Mouse (Mus musculus): ENCODE data around the gene Auts2. TPM values are rescaled to one million over a fixed set of nuclear protein-coding genes. Genes with fewer than 3 reads are reported as not detected.

Gene Auts2
- polyA plus RNA-seq, 1 experiment from 2014 or later = 7.5 TPM

GRCm38 (mm10) chr5:131698900-131699299 is 844.2 kb downstream of the Auts2 start:
- H3K27me3 ChIP-seq (ENCODE audit: insufficient read depth, low read length) = no peaks in the 10 kb centered on the region
- H3K9ac ChIP-seq (ENCODE audit: low read depth, low read length) = no peak overlapping the region
- H3K9me3 ChIP-seq (replicated peaks; ENCODE audit: low read length) = no peaks in the 10 kb centered on the region
- ATAC-seq (replicated peaks; ENCODE audit: low FRiP score, low read depth) (no peak), DNase-seq (ENCODE audit: low spot score) (no peak)
- WGBS = 97% methylated on average over 7 of the region's 7 CpGs
- H3K4me3 ChIP-seq (replicated peaks; ENCODE audit: low read depth, low read length) = no peak overlapping the region
- TF ChIP-seq CTCF (IDR thresholded peaks at IDR 0.05; ENCODE audit: low read depth) = no peak
- no peaks in the 10 kb centered on the region for H3K36me3 ChIP-seq (ENCODE audit: insufficient read depth, low read length)
- no peak overlapping the region for H3K27ac ChIP-seq
- H3K4me2 ChIP-seq (ENCODE audit: low read length) = no peak overlapping the region
- no peaks in the 10 kb centered on the region for H3K4me1 ChIP-seq (replicated peaks; ENCODE audit: insufficient read depth, low read length)

- no peak overlapping the region for H3K4me2 ChIP-seq (ENCODE audit: low read length)
- no peaks in the 10 kb centered on the region for H3K9me3 ChIP-seq (replicated peaks; ENCODE audit: low read length)
- 89% methylated on average over 1 of the region's 1 CpGs for WGBS
- ATAC-seq (replicated peaks; ENCODE audit: low FRiP score, low read depth) = no peak
- H3K4me1 ChIP-seq (replicated peaks; ENCODE audit: insufficient read depth, low read length) = no peaks in the 10 kb centered on the region
- no peak overlapping the region for H3K27ac ChIP-seq
- TF ChIP-seq CTCF (IDR thresholded peaks at IDR 0.05; ENCODE audit: low read depth) = no peak
- DNase-seq (ENCODE audit: low spot score) = no peak
- no peaks in the 10 kb centered on the region for H3K27me3 ChIP-seq (ENCODE audit: insufficient read depth, low read length)
- H3K36me3 ChIP-seq (ENCODE audit: insufficient read depth, low read length) = no peaks in the 10 kb centered on the region
- H3K4me3 ChIP-seq (replicated peaks; ENCODE audit: low read depth, low read length) = no peak overlapping the region
- no peak overlapping the region for H3K9ac ChIP-seq (ENCODE audit: low read depth, low read length)
Measured at GRCm38 (mm10) chr5:131690781-131691180, 852.4 kb downstream of the Auts2 start.

GRCm38 (mm10) chr5:131686956-131687618 is 856.1 kb downstream of the Auts2 start:
- WGBS = 82% methylated on average over 8 of the region's 8 CpGs
- ATAC-seq (replicated peaks; ENCODE audit: low FRiP score, low read depth) (no peak), DNase-seq (ENCODE audit: low spot score) (no peak)
- no peaks in the 10 kb centered on the region for H3K36me3 ChIP-seq (ENCODE audit: insufficient read depth, low read length)
- TF ChIP-seq CTCF (IDR thresholded peaks at IDR 0.05; ENCODE audit: low read depth) = no peak
- H3K27ac ChIP-seq = no peak overlapping the region
- no peak overlapping the region for H3K9ac ChIP-seq (ENCODE audit: low read depth, low read length)
- H3K9me3 ChIP-seq (replicated peaks; ENCODE audit: low read length) = no peaks in the 10 kb centered on the region
- no peaks in the 10 kb centered on the region for H3K4me1 ChIP-seq (replicated peaks; ENCODE audit: insufficient read depth, low read length)
- no peak overlapping the region for H3K4me3 ChIP-seq (replicated peaks; ENCODE audit: low read depth, low read length)
- no peaks in the 10 kb centered on the region for H3K27me3 ChIP-seq (ENCODE audit: insufficient read depth, low read length)
- H3K4me2 ChIP-seq (ENCODE audit: low read length) = no peak overlapping the region

GRCm38 (mm10) chr5:131680127-131680845 is 862.9 kb downstream of the Auts2 start:
- Histone ChIP-seq H3K4me2 (ENCODE audit: low read length) (no peak overlapping the region), H3K27ac (no peak overlapping the region), H3K9ac (ENCODE audit: low read depth, low read length) (no peak overlapping the region), H3K27me3 (ENCODE audit: insufficient read depth, low read length) (no peaks in the 10 kb centered on the region), H3K4me1 (replicated peaks; ENCODE audit: insufficient read depth, low read length) (no peaks in the 10 kb centered on the region), H3K36me3 (ENCODE audit: insufficient read depth, low read length) (no peaks in the 10 kb centered on the region), H3K4me3 (replicated peaks; ENCODE audit: low read depth, low read length) (no peak overlapping the region), H3K9me3 (replicated peaks; ENCODE audit: low read length) (no peaks in the 10 kb centered on the region)
- ATAC-seq (replicated peaks; ENCODE audit: low FRiP score, low read depth) (no peak), DNase-seq (ENCODE audit: low spot score) (no peak)
- no peak for TF ChIP-seq CTCF (IDR thresholded peaks at IDR 0.05; ENCODE audit: low read depth)
- WGBS = 72% methylated on average over 12 of the region's 12 CpGs

GRCm38 (mm10) chr5:131679523-131679922 is 863.6 kb downstream of the Auts2 start:
- no peak for DNase-seq (ENCODE audit: low spot score)
- no peak overlapping the region for H3K9ac ChIP-seq (ENCODE audit: low read depth, low read length)
- WGBS = 83% methylated on average over 1 of the region's 1 CpGs
- no peaks in the 10 kb centered on the region for H3K9me3 ChIP-seq (replicated peaks; ENCODE audit: low read length)
- ATAC-seq (replicated peaks; ENCODE audit: low FRiP score, low read depth) = no peak
- H3K4me3 ChIP-seq (replicated peaks; ENCODE audit: low read depth, low read length) = no peak overlapping the region
- no peak overlapping the region for H3K27ac ChIP-seq
- TF ChIP-seq CTCF (IDR thresholded peaks at IDR 0.05; ENCODE audit: low read depth) = no peak
- H3K27me3 ChIP-seq (ENCODE audit: insufficient read depth, low read length) = no peaks in the 10 kb centered on the region
- no peaks in the 10 kb centered on the region for H3K4me1 ChIP-seq (replicated peaks; ENCODE audit: insufficient read depth, low read length)
- no peaks in the 10 kb centered on the region for H3K36me3 ChIP-seq (ENCODE audit: insufficient read depth, low read length)
- no peak overlapping the region for H3K4me2 ChIP-seq (ENCODE audit: low read length)

- TF ChIP-seq CTCF (IDR thresholded peaks at IDR 0.05; ENCODE audit: low read depth) = no peak
- no peak overlapping the region for H3K4me3 ChIP-seq (replicated peaks; ENCODE audit: low read depth, low read length)
- DNase-seq (ENCODE audit: low spot score) (no peak), ATAC-seq (replicated peaks; ENCODE audit: low FRiP score, low read depth) (no peak)
- H3K27me3 ChIP-seq (ENCODE audit: insufficient read depth, low read length) = no peaks in the 10 kb centered on the region
- H3K4me2 ChIP-seq (ENCODE audit: low read length) = no peak overlapping the region
- no peaks in the 10 kb centered on the region for H3K9me3 ChIP-seq (replicated peaks; ENCODE audit: low read length)
- no peaks in the 10 kb centered on the region for H3K36me3 ChIP-seq (ENCODE audit: insufficient read depth, low read length)
- no peak overlapping the region for H3K27ac ChIP-seq
- no peak overlapping the region for H3K9ac ChIP-seq (ENCODE audit: low read depth, low read length)
- WGBS = 98% methylated on average over 5 of the region's 5 CpGs
- H3K4me1 ChIP-seq (replicated peaks; ENCODE audit: insufficient read depth, low read length) = no peaks in the 10 kb centered on the region
Measured at GRCm38 (mm10) chr5:131677518-131677917, 865.6 kb downstream of the Auts2 start.

Data from kidney, postnatal 0 days (tissue).